In the genomic region with DNA sequence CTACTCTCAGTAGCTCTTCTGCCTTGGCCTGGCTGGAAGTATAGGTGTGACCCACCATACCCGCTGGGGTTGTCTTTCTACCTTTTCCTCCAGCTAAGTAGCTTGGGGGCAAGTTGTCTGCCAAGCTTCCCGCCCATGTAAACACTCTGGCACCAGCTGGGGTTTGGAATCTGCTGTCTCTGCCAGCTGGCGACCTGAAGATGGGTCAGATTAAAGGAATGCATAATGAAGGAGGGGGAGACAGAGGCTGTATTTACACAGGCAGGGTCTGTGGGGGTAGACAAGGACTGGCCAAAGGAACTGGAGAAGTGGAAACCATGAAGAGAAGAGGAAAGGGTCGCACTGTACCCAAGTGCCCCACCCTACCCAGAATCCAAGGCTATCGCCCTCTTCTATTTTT, we compare ENCODE assay signal across 8 mouse cellular contexts. TPM values are rescaled to one million over a fixed set of nuclear protein-coding genes. Genes with fewer than 3 reads are reported as not detected.
A peak's percentile ranks its signal among the peaks of the same experiment; 100 is the strongest.
DNase-seq lines count a peak whose midpoint lies in the region; ATAC-seq and TF ChIP-seq lines count a peak whose summit lies in the region.

No protein-coding gene starts in this region.

- no peak for ATAC-seq in activated CD4-positive, CD25-positive, alpha-beta regulatory T cell, adult 4 months

- no peak for TF ChIP-seq POLR2A in cerebellum, adult 2 months (IDR thresholded peaks at IDR 0.05; ENCODE audit: borderline replicate concordance, insufficient read depth, low read length)

- TF ChIP-seq CTCF in cerebellum, adult 2 months (IDR thresholded peaks at IDR 0.05; ENCODE audit: borderline replicate concordance, insufficient read depth, low read depth, low read length): no peak

- peak overlapping the region; percentile 66; the same call in 1 of the 2 replicates for H3K27ac ChIP-seq in forebrain, embryonic 10.5 days
- no peak overlapping the region for H3K27ac ChIP-seq in cerebellum, adult 2 months (ENCODE audit: insufficient read depth, low read length)

- H3K36me3 ChIP-seq in forebrain, embryonic 10.5 days (replicated peaks): peaks cover 2% of the 10 kb centered on the region; the same call in 1 of the 2 replicates

- peak; percentile 27 to 51 for DNase-seq in left cerebral cortex, postnatal 10 days (ENCODE audit: extremely low spot score in 1 of 2, low spot score in 2 of 2)
- no peak for DNase-seq in left cerebral cortex, adult 18-20 months (ENCODE audit: low spot score in 2 of 2)
- DNase-seq in NIH3T3 (ENCODE audit: low read depth): peak; percentile 80
- no peak for DNase-seq in forebrain, embryonic 10.5 days (ENCODE audit: extremely low spot score, low spot score)
- DNase-seq in lung, postnatal 10 days: peak; percentile 66
- DNase-seq in thymus, adult 18-20 months: no peak
- DNase-seq in cerebellum, adult 2 months: no peak

- intact Hi-C loops in left cerebral cortex, postnatal 10 days (cut with DNase I): no loop called here

- no peaks in the 10 kb centered on the region for H3K9me3 ChIP-seq in forebrain, embryonic 10.5 days

- no peak overlapping the region for H3K4me3 ChIP-seq in forebrain, embryonic 10.5 days
- H3K4me3 ChIP-seq in cerebellum, adult 2 months (replicated peaks; ENCODE audit: insufficient read depth, low read depth, low read length): no peak overlapping the region

- peaks cover 26% of the 10 kb centered on the region for H3K4me1 ChIP-seq in forebrain, embryonic 10.5 days
- H3K4me1 ChIP-seq in cerebellum, adult 2 months (ENCODE audit: control insufficient read depth, insufficient read depth, low read length): 0 out of 2 replicates have a peak, but pooled peaks cover 4% of the 10 kb centered on the region

- WGBS in forebrain, embryonic 10.5 days: 59% methylated on average over 5 of the region's 5 CpGs
- WGBS in cerebellum, adult 2 months: 11% methylated on average over 5 of the region's 5 CpGs

- no peaks in the 10 kb centered on the region for H3K27me3 ChIP-seq in forebrain, embryonic 10.5 days (ENCODE audit: poor library complexity, severe bottlenecking)
- H3K27me3 ChIP-seq in cerebellum, adult 2 months (ENCODE audit: control insufficient read depth, insufficient read depth, low read length): no peaks in the 10 kb centered on the region

RNA-seq across cellular contexts. Expression of a gene that starts 26.4 kb away (rescaled TPM):
- 1 to 10 TPM; 2.5 to 2.9 TPM for total RNA-seq in left cerebral cortex, postnatal 10 days (2021)
- 1 to 10 TPM; 1.0 to 1.1 TPM for total RNA-seq in left cerebral cortex, adult 18-20 months (2021)
- polyA plus RNA-seq in forebrain, embryonic 10.5 days (2016; fragmentation: Nextera tagmentation; extraction: Ambion mirVana): 5.6 and 6.5 TPM in 2 replicates
- polyA plus RNA-seq in activated CD4-positive, CD25-positive, alpha-beta regulatory T cell, adult 4 months (2017; shearing (Covaris generic)): 1 to 10 TPM; 8.0 to 8.9 TPM
- 0.93 and 1.0 TPM in 2 replicates for polyA plus RNA-seq in cerebellum, adult 2 months (2012; rRNA removed)

Comparison
In these comparisons a context has a peak if more than half of its experiments do, and no peak if none do; other contexts are left out.
1. DNase-seq: peak in left cerebral cortex, postnatal 10 days (2 of 2), NIH3T3 (single experiment) and lung, postnatal 10 days (single experiment); none in left cerebral cortex, adult 18-20 months (0 of 2), forebrain, embryonic 10.5 days (single experiment), thymus, adult 18-20 months (0 of 2) and cerebellum, adult 2 months (0 of 2).